Mouse (Mus musculus) CD4-positive, CD25-positive, alpha-beta regulatory T cell, adult 2 months (primary cell): ENCODE measurements at regions not wholly inside any gene's neighbourhood (a gene's known extent, or its start where the extent isn't known, plus 50 kb on each side); places are given as distances from the start of the nearest gene placed in this dataset.

Source experiments
- DNase-seq: peaks from one replicate; pipeline ENCODE4 v3.0.0-alpha.2; 2012; ENCODE audit warnings: low read depth, low spot score

DNA sequence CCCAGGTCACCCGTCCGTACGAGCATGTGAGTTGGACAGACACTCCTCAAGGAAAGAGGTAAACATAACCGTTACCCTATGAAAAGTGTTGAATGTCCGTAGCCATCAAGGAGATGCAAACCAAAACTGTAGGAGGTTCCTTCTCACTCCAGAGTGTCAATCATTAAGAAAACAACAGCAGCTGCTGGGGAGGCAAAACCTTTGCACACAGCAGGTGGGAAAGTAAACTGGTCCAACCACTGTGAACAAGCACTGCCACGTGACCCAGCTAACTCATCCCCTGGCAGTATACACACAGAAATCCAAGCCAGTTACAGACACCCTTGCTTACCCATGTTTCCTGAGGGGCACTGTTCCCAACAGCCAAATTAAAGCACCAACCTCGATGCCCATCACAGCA lies 54.7 kb upstream of the Irx5 start:
- DNase-seq = no peak

DNA sequence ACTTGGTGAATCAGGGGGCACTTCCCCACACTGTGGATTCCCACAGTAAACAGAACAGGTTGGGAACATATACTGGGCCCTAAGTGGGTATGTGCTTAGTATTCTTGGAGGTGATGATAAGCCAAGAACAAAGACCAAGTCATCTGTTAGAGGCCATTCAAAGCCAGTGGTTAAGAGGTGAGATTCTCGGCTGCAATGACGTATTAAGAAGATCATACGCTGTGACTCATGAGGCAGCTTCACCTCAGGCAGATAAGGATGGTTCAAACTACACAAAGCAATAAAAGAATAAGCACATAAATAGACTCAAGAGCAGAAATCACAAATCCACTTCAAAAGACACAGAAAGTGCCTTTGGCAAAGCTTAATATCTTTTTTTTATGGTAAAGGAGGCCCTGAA lies 56.4 kb upstream of the Irx5 start:
- DNase-seq = no peak

DNA sequence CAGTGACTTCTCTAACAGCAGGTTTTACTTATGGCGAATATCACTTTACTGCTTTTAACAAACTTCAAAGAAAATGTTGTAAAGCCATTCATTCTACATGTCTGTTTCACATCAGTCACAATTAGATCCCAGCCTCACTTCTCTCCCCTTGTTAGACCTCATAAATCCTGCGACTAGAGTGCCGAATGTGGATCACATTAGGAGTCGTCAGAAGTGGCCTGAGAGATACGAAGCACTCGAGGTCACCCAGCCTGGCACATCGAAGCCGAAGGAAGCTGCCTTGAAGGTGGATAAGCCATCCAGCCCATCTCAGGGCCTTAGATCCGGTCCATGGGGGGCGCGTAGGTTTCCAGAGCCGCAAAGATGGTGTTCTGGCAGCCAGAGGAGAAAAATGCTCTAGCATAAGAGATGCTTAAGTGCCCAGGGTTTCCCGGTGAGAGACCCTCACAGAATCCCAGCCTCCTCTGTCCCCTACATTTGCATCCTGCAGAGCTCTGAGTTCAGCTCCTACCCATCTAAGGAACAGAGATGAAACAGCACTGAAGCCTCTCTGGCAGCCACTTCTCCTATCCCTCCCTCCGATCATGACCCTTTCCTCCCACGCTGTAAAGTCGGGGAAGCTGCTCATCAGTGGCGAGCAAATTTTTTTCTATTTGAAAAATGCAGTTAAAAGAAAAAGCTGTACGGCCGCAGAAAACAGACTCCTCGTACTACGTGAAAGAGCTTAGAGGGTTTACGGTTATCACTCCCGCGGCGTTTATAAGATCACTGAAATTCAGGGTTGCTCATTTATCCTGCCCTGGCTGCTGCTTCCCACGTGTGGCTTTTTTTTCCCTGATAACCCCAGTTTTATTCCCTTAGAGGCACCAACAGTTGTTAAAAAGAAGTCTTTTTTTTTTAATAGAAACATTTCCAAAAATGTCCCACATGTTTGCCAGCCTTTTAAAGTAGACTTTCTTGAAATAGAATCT lies 70.3 kb upstream of the Irx5 start:
- no peak for DNase-seq

DNA sequence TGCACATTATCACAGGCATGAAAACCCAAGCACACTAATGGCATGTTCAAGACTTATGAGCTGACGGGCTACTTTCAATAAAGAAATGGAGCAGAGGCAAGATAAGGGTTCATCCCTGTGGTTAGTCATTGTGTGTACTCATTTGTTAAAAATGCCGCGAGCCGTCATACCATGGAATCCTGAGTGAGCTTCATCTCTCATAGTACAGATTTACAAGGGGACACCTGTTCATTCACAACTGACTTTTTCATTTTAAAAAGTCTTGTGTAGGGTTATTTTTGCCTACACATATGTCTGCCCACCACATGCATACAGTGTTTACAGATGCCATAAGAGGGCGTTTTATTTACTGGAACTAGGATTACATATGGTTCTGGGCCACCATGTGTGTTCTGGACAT lies 81.7 kb upstream of the Irx5 start:
- no peak for DNase-seq

DNA sequence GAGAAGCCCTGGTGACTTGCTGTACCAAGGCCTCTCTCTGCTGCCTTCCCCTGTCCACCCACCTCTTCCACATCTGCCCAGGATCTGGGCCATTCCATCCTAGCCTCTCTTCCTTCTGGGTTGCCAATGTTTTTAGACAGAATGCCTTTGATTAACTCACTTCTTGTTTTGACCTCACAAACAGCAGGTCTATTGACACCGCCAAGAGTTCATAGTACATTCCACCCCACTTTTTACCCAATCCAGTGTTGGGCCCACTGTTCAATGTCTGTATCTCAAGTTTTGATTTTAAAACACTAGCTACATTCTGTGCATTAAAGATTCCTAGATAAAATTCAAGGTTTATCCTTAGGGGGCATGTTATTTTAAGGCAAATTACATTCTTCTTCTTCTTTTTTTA lies 84.7 kb upstream of the Irx5 start:
- no peak for DNase-seq

GRCm38 (mm10) chr8:92272073-92272472 lies 85.4 kb upstream of the Irx5 start:
- no peak for DNase-seq

GRCm38 (mm10) chr8:92270636-92271035 lies 86.8 kb upstream of the Irx5 start:
- DNase-seq = no peak

- no peak for DNase-seq
Observed at GRCm38 (mm10) chr8:92267415-92267814, 90.0 kb upstream of the Irx5 start.

GRCm38 (mm10) chr8:92260056-92260455 lies 97.4 kb upstream of the Irx5 start:
- DNase-seq = no peak

- DNase-seq = no peak
Observed at GRCm38 (mm10) chr8:92258258-92258657, 99.2 kb upstream of the Irx5 start.

GRCm38 (mm10) chr8:92252597-92253375 lies 104.6 kb upstream of the Irx5 start:
- no peak for DNase-seq

DNA sequence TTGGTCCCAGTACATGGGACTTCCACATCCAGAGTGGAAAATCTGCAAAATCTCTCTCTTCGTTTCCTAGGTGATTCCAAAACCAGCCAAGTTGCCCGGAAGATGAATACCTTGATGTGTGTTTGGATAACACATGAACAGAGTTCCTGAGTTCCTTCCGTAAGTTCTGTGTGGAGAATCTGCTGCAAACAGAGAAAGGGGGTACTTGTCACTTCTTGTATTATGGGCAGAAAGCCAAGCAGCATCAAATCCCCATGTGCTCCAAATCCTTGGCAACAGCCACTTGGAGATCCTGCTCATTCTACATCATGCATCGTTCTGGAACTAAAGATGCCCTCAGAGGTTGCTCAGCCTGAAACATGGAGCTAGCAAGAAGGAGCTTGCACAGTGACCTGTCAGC lies 111.1 kb upstream of the Irx5 start:
- DNase-seq = no peak

- no peak for DNase-seq
Observed at GRCm38 (mm10) chr8:92240686-92241275, 116.6 kb upstream of the Irx5 start.

GRCm38 (mm10) chr8:92231326-92232225 lies 125.8 kb upstream of the Irx5 start:
- DNase-seq = no peak

- DNase-seq = no peak
Observed at GRCm38 (mm10) chr8:92229526-92229925, 127.9 kb upstream of the Irx5 start.

GRCm38 (mm10) chr8:92224929-92225328 lies 132.5 kb upstream of the Irx5 start:
- DNase-seq = no peak

- no peak for DNase-seq
Observed at GRCm38 (mm10) chr8:92222992-92223391, 134.4 kb upstream of the Irx5 start.

DNA sequence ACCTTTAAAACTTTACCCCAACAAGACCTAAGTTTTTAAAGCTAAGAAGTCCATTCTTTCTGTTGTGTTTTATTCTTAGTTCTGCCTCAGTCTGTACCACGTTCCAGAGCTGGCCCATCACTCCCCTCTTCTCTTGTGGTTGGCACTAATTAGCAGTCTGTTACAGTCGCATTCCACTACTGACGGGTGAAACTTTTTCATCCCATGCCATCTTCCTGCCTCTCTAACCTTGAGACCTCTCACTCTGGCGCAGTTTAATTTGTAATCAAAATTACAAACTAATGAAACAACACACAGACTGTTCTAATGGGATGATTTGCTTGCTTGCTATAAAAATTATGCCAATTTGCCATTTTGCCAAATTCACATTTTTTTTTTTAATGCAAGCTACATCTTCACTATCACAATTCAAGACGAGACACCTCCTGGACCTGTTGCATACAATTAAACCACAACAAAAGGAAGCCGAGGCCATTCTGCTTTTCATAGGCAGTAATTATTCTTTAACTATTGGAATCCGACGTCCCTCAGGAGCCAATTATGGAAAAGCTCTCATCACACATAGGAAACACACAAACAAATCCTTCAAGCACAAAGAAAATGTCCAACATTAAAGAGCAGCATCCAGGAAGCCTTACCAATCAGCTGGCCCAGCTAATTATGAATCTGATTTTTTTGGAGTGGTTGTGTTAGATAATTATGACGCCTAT lies 138.1 kb upstream of the Irx5 start:
- DNase-seq = no peak

DNA sequence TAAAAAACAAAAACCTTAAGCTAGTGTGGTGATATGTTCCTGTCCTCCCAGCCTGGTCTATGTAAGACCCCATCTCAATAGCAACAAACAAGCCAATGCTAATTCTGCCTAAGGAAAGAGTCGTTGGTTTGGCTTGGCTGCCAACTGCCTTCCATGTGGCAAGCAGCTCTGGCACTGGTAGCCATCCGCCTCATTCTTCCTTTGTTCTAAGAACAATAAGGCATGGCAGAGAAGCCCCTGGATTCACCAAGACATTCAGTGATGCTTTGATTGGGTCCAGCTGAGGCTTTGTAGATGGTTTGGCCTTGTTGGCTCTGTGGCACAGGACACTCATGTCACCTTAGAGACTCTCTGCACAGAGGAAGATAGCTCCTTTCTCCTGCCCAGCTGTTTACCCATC lies 139.9 kb upstream of the Irx5 start:
- DNase-seq = no peak

DNA sequence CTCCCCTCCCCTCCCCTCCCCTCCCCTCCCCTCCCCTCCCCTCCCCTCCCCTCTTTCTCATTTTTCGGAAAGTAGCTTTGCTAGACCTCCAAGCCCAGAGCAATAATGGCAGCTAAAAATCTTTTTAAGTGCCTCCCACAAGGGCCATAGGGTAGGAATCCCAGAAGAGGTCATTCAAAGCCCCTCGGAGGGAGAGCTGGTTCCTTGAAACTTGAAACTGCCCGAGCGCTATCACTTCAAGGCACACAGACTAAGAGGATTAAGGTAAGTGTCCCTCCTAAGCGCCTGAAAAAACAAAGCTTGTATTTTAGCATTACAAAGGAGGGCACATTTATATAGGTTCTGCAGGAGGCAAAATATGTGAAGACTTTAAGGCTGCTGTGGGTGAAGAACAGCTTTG lies 141.2 kb upstream of the Irx5 start:
- no peak for DNase-seq
